Mouse (Mus musculus) bone marrow macrophage, adult 2 months (primary cell): Measurements from ENCODE around the gene Cabp7.

Experiments used
- CTCF ChIP-seq: IDR thresholded peaks from 2 replicates; pipeline ENCODE4 v1.5.1; 2012; ENCODE audit warnings: low read depth, mild to moderate bottlenecking, low read length, moderate library complexity
- POLR2A ChIP-seq: IDR thresholded peaks from 2 replicates; pipeline ENCODE4 v1.6.1; 2012; ENCODE audit warnings: mild to moderate bottlenecking, low read depth, low read length, borderline replicate concordance

DNA sequence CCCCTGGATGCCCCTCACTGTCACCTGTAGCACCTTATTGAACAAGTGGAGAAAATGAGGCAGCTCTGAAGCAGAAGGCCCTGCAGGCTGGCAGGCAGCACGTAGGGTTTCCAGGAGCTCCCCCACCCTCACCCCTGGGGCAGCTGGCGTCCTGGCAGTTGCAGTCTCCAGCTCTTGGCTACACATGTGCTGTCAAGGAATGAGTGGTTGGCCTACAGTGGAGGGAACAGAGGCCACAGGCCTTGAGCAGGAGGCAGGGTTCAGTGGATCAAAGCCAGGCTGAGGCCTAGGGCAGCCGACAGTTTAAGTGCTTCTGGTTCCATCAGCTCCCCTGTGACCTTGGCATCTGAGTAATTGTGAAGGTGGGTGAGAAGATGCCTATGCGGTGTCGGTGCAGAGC, 15.7 kb downstream of the Cabp7 start:
- no peak for TF ChIP-seq CTCF
- no peak for TF ChIP-seq POLR2A
